Mouse (Mus musculus): ENCODE data around the gene Zfp369. TPM values are rescaled to one million over a fixed set of nuclear protein-coding genes. Genes with fewer than 3 reads are reported as not detected.
A peak's percentile ranks its signal among the peaks of the same experiment; 100 is the strongest.

The Zfp369 gene
- total and polyA plus RNA-seq, 3 experiments: 14.1 to 15.3 TPM; not detected in 1

DNA sequence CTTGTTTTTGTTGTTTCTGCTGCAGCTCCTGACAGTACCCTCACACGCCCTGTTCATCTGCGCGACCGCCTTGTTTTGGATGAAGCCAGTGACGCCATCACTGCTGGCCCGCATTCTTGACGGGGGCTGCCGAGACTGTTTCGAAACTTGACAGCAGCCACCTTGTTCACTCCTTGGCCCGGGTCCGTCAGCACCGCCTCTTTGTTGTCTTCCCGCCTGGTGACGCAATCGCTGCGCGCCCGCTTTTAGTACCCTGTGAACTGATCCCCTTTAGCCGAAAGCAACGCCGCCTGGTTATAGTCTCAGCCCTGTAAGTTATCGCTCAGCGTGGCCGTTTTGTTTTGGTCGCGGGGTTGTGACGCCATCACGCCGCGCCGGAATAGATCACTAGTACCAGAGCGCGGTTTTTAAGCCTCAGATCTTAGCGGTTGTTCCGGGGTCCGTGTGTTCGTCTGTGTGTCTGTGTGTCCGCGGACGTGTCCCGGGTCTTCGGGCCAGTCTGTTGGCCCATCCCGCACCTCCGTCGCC, 37.5 kb upstream of the Zfp369 start:
- H3K9me3 ChIP-seq (replicated peaks; ENCODE audit: insufficient read depth, low read length): no peaks in the 10 kb centered on the region
- H3K9ac ChIP-seq (ENCODE audit: control insufficient read depth, low read depth, low read length, poor library complexity, severe bottlenecking): peak overlapping the region; percentile 86
- no peaks in the 10 kb centered on the region for H3K27me3 ChIP-seq (ENCODE audit: control insufficient read depth in 1 of 2, insufficient read depth in 2 of 2, low read length in 2 of 2)
- peak overlapping the region; percentile 82 to 87 for H3K4me3 ChIP-seq (ENCODE audit: control insufficient read depth in 1 of 2, insufficient read depth in 1 of 2, low read depth in 2 of 2, low read length in 2 of 2)
- H3K4me1 ChIP-seq (ENCODE audit: control insufficient read depth in 1 of 2, insufficient read depth in 2 of 2, low read length in 2 of 2): peaks cover 0 to 10% of the 10 kb centered on the region in 2 experiments; a peak in 2 of 4 replicates
- H3K36me3 ChIP-seq (ENCODE audit: control insufficient read depth in 1 of 2, insufficient read depth in 2 of 2, low read length in 2 of 2): peaks cover 0 to 2% of the 10 kb centered on the region in 2 experiments; a peak in 2 of 4 replicates
- H3K27ac ChIP-seq (ENCODE audit: control insufficient read depth, low read depth, low read length): peak overlapping the region; percentile 71
- DNase-seq (ENCODE audit: low read depth, low spot score): peak; percentile 96
- H3K79me2 ChIP-seq (ENCODE audit: control insufficient read depth, insufficient read depth, low read length, poor library complexity): peaks cover 32% of the 10 kb centered on the region
- TF ChIP-seq GATA1 (IDR thresholded peaks at IDR 0.05; ENCODE audit: low read depth, low read length) (peak; percentile 59), TCF12 (IDR thresholded peaks at IDR 0.05; ENCODE audit: low read depth, low read length) (no peak), E2F4 (IDR thresholded peaks at IDR 0.05; ENCODE audit: borderline replicate concordance, low read depth, low read length) (peak; percentile 77), RCOR1 (IDR thresholded peaks at IDR 0.05; ENCODE audit: low read depth, low read length) (no peak), EP300 (IDR thresholded peaks at IDR 0.05; ENCODE audit: low read depth in 1 of 2, low read length in 2 of 2) (no peak), KAT2A (conservative IDR thresholded peaks at IDR 0.05; ENCODE audit: low read depth, low read length) (peak; percentile 63; the same call in 1 of the 2 replicates), TBP (IDR thresholded peaks at IDR 0.05; ENCODE audit: low read depth, low read length) (no peak), POLR2AphosphoS5 (IDR thresholded peaks at IDR 0.05; ENCODE audit: borderline replicate concordance, low read depth, low read length) (no peak), MAFK (IDR thresholded peaks at IDR 0.05; ENCODE audit: borderline replicate concordance, low read depth, low read length) (no peak), ELF1 (IDR thresholded peaks at IDR 0.05; ENCODE audit: low read depth, low read length) (peak; percentile 93), ZKSCAN1 (IDR thresholded peaks at IDR 0.05; ENCODE audit: low read depth, low read length) (no peak), MEF2A (IDR thresholded peaks at IDR 0.05; ENCODE audit: extremely low read depth, insufficient replicate concordance, low read depth, low read length, poor library complexity, severe bottlenecking) (no peak), CHD1 (IDR thresholded peaks at IDR 0.05; ENCODE audit: low read depth, low read length) (no peak), POLR2AphosphoS2 (IDR thresholded peaks at IDR 0.05; ENCODE audit: low read length) (no peak; the same call in none of the 2 replicates), ETS1 (IDR thresholded peaks at IDR 0.05; ENCODE audit: low read depth, low read length) (peak; percentile 60; the same call in 1 of the 2 replicates), RAD21 (IDR thresholded peaks at IDR 0.05; ENCODE audit: low read depth, low read length) (no peak), MAX (IDR thresholded peaks at IDR 0.05; ENCODE audit: low read length) (peak; percentile 87), UBTF (IDR thresholded peaks at IDR 0.05; ENCODE audit: borderline replicate concordance, insufficient read depth, low read depth, low read length) (no peak), MAZ (IDR thresholded peaks at IDR 0.05; ENCODE audit: low read depth, low read length) (no peak), USF2 (IDR thresholded peaks at IDR 0.05; ENCODE audit: borderline replicate concordance in 1 of 2, insufficient read depth in 1 of 2, low read depth in 1 of 2, low read length in 2 of 2) (no peak), ZMIZ1 (IDR thresholded peaks at IDR 0.05; ENCODE audit: low read depth, low read length) (no peak), MYC (IDR thresholded peaks at IDR 0.05; ENCODE audit: low read depth, low read length) (peak; percentile 69; the same call in 1 of the 2 replicates), MYB (IDR thresholded peaks at IDR 0.05; ENCODE audit: low read depth, low read length) (peak; percentile 80), NELFE (IDR thresholded peaks at IDR 0.05; ENCODE audit: low read depth, low read length) (peak; percentile 51), NRF1 (IDR thresholded peaks at IDR 0.05; ENCODE audit: insufficient read depth, low read depth, low read length, poor library complexity, severe bottlenecking) (no peak), HCFC1 (IDR thresholded peaks at IDR 0.05; ENCODE audit: low read depth, low read length) (peak; percentile 94), POLR2A (IDR thresholded peaks at IDR 0.05; ENCODE audit: control insufficient read depth in 1 of 2, insufficient read depth in 1 of 2, low read depth in 1 of 2, low read length in 2 of 2, poor library complexity in 1 of 2) (peak in 1 of 2 experiments; percentile 58; a peak in 2 of 4 replicates), GABPA (IDR thresholded peaks at IDR 0.05; ENCODE audit: low read depth, low read length) (no peak), MXI1 (IDR thresholded peaks at IDR 0.05; ENCODE audit: low read depth, low read length) (peak; percentile 98), USF1 (IDR thresholded peaks at IDR 0.05; ENCODE audit: low read depth, low read length) (no peak), TAL1 (IDR thresholded peaks at IDR 0.05; ENCODE audit: low read length) (no peak), JUND (IDR thresholded peaks at IDR 0.05; ENCODE audit: low read depth, low read length) (no peak), BHLHE40 (IDR thresholded peaks at IDR 0.05; ENCODE audit: borderline replicate concordance, low read depth, low read length) (no peak), ZNF384 (IDR thresholded peaks at IDR 0.05; ENCODE audit: low read depth, low read length) (no peak), ZC3H11A (IDR thresholded peaks at IDR 0.05; ENCODE audit: low read depth, low read length) (peak; percentile 21; the same call in 1 of the 2 replicates), SIN3A (IDR thresholded peaks at IDR 0.05; ENCODE audit: low read length) (peak; percentile 99), SMC3 (IDR thresholded peaks at IDR 0.05; ENCODE audit: low read depth, low read length) (no peak)

Data from MEL (cell line).